Mouse (Mus musculus): ENCODE data around the gene Irx5. TPM values are rescaled to one million over a fixed set of nuclear protein-coding genes. Genes with fewer than 3 reads are reported as not detected.

Gene Irx5
- total and polyA plus RNA-seq, 2 experiments from 2014 or later = 13.9 to 18.3 TPM

- Histone ChIP-seq H3K4me3 (ENCODE audit: low read length) (peak overlapping the region; percentile 65), H3K27ac (peak overlapping the region; percentile 67), H3K4me2 (ENCODE audit: low read depth, low read length) (peak overlapping the region; percentile 69), H3K36me3 (ENCODE audit: insufficient read depth, low read length) (no peaks in the 10 kb centered on the region), H3K27me3 (ENCODE audit: insufficient read depth, low read length) (peaks cover 12% of the 10 kb centered on the region; the same call in 1 of the 2 replicates), H3K9ac (replicated peaks; ENCODE audit: low read length) (peak overlapping the region; percentile 80), H3K4me1 (ENCODE audit: insufficient read depth, low read length) (0 out of 2 replicates have a peak, but pooled peaks cover 5% of the 10 kb centered on the region), H3K9me3 (ENCODE audit: low read length) (no peaks in the 10 kb centered on the region)
- no peak for TF ChIP-seq CTCF (IDR thresholded peaks at IDR 0.05; ENCODE audit: low read depth)
- WGBS = 3% methylated on average over 35 of the region's 35 CpGs
- DNase-seq (ENCODE audit: low spot score) = peak; percentile 48
- no peak for ATAC-seq
These were observed 1.8 kb downstream of the Irx5 start for GRCm38 (mm10) chr8:92359000-92359832.

GRCm38 (mm10) chr8:92359833-92360082, 2.3 kb downstream of the Irx5 start:
- 0 out of 2 replicates have a peak, but pooled peaks cover 5% of the 10 kb centered on the region for H3K4me1 ChIP-seq (ENCODE audit: insufficient read depth, low read length)
- ATAC-seq (no peak), DNase-seq (ENCODE audit: low spot score) (peak; percentile 63)
- peak overlapping the region; percentile 65 for H3K4me3 ChIP-seq (ENCODE audit: low read length)
- H3K9ac ChIP-seq (replicated peaks; ENCODE audit: low read length) = peak overlapping the region; percentile 80
- H3K4me2 ChIP-seq (ENCODE audit: low read depth, low read length) = peak overlapping the region; percentile 69
- WGBS = under 1% methylated on average over 21 of the region's 21 CpGs
- H3K27me3 ChIP-seq (ENCODE audit: insufficient read depth, low read length) = peaks cover 12% of the 10 kb centered on the region; the same call in 1 of the 2 replicates
- peak overlapping the region; percentile 67; the same call in 1 of the 2 replicates for H3K27ac ChIP-seq
- H3K9me3 ChIP-seq (ENCODE audit: low read length) = no peaks in the 10 kb centered on the region
- TF ChIP-seq CTCF (IDR thresholded peaks at IDR 0.05; ENCODE audit: low read depth) = peak; percentile 38
- no peaks in the 10 kb centered on the region for H3K36me3 ChIP-seq (ENCODE audit: insufficient read depth, low read length)

GRCm38 (mm10) chr8:92360083-92360861, 2.8 kb downstream of the Irx5 start:
- H3K9ac ChIP-seq (replicated peaks; ENCODE audit: low read length) = peak overlapping the region; percentile 80
- peak overlapping the region; percentile 67; the same call in 1 of the 2 replicates for H3K27ac ChIP-seq
- H3K36me3 ChIP-seq (ENCODE audit: insufficient read depth, low read length) = no peaks in the 10 kb centered on the region
- DNase-seq (ENCODE audit: low spot score) (peak; percentile 44), ATAC-seq (no peak)
- 1% methylated on average over 66 of the region's 77 CpGs for WGBS
- no peaks in the 10 kb centered on the region for H3K9me3 ChIP-seq (ENCODE audit: low read length)
- no peak for TF ChIP-seq CTCF (IDR thresholded peaks at IDR 0.05; ENCODE audit: low read depth)
- H3K4me2 ChIP-seq (ENCODE audit: low read depth, low read length) = peak overlapping the region; percentile 69
- peak overlapping the region; percentile 65 for H3K4me3 ChIP-seq (ENCODE audit: low read length)
- H3K4me1 ChIP-seq (ENCODE audit: insufficient read depth, low read length) = 0 out of 2 replicates have a peak, but pooled peaks cover 6% of the 10 kb centered on the region
- H3K27me3 ChIP-seq (ENCODE audit: insufficient read depth, low read length) = peaks cover 12% of the 10 kb centered on the region; the same call in 1 of the 2 replicates

GRCm38 (mm10) chr8:92361546-92362351, 4.3 kb downstream of the Irx5 start:
- ATAC-seq = peak; percentile 63

GRCm38 (mm10) chr8:92362396-92363115, 5.1 kb downstream of the Irx5 start:
- H3K27ac ChIP-seq = peak overlapping the region; percentile 27
- H3K4me2 ChIP-seq (ENCODE audit: low read depth, low read length) = peak overlapping the region; percentile 49
- ATAC-seq = no peak
- H3K27me3 ChIP-seq (ENCODE audit: insufficient read depth, low read length) = peaks cover 16% of the 10 kb centered on the region
- peak; percentile 22 for DNase-seq (ENCODE audit: low spot score)
- no peak for TF ChIP-seq CTCF (IDR thresholded peaks at IDR 0.05; ENCODE audit: low read depth)
- H3K4me3 ChIP-seq (ENCODE audit: low read length) = peak overlapping the region; percentile 25
- no peaks in the 10 kb centered on the region for H3K9me3 ChIP-seq (ENCODE audit: low read length)
- peak overlapping the region; percentile 19; the same call in 1 of the 2 replicates for H3K9ac ChIP-seq (replicated peaks; ENCODE audit: low read length)
- WGBS = 7% methylated on average over 15 of the region's 15 CpGs
- peaks cover 11% of the 10 kb centered on the region; the same call in 1 of the 2 replicates for H3K4me1 ChIP-seq (ENCODE audit: insufficient read depth, low read length)
- no peaks in the 10 kb centered on the region for H3K36me3 ChIP-seq (ENCODE audit: insufficient read depth, low read length)

More at GRCm38 (mm10) chr8:92361546-92362351, 4.3 kb downstream of the Irx5 start:
- Histone ChIP-seq H3K36me3 (ENCODE audit: insufficient read depth, low read length) (no peaks in the 10 kb centered on the region), H3K4me1 (ENCODE audit: insufficient read depth, low read length) (peaks cover 11% of the 10 kb centered on the region; the same call in 1 of the 2 replicates), H3K27ac (peak overlapping the region; percentile 27), H3K4me3 (ENCODE audit: low read length) (peak overlapping the region; percentile 25), H3K4me2 (ENCODE audit: low read depth, low read length) (peak overlapping the region; percentile 49), H3K27me3 (ENCODE audit: insufficient read depth, low read length) (peaks cover 14% of the 10 kb centered on the region; the same call in 1 of the 2 replicates), H3K9ac (replicated peaks; ENCODE audit: low read length) (peak overlapping the region; percentile 38), H3K9me3 (ENCODE audit: low read length) (no peaks in the 10 kb centered on the region)
- peak; percentile 88 for DNase-seq (ENCODE audit: low spot score)
- TF ChIP-seq CTCF (IDR thresholded peaks at IDR 0.05; ENCODE audit: low read depth) = peak; percentile 85
- WGBS = 8% methylated on average over 25 of the region's 25 CpGs
